Mouse (Mus musculus): ENCODE measurements around the gene Gp1bb. TPM values are rescaled to one million over a fixed set of nuclear protein-coding genes. Genes with fewer than 3 reads are reported as not detected.

The Gp1bb gene
- total RNA-seq (2021), result 1 to 10 TPM; 4.9 to 5.4 TPM
- long read RNA-seq, transcript Gp1bb-201 (1 exons, 2,085 nt), result major isoform, 35 of 36 reads
- long read RNA-seq, partial matches to known transcripts, result 0 of 36 reads
- long read RNA-seq, other reads (novel, unspliced or antisense), result 0 of 36 reads

- DNase-seq (ENCODE audit: low spot score in 2 of 2), result peak; percentile 16 to 38
These were observed at the start of gene Gp1bb for GRCm38 (mm10) chr16:18622019-18622418. TSS of gene Gp1bb (minus strand) at chr16:18622403.

- no peak for DNase-seq (ENCODE audit: low spot score in 2 of 2)
These were observed 47.7 kb upstream of the Gp1bb start for GRCm38 (mm10) chr16:18669914-18670313.

- no peak for DNase-seq (ENCODE audit: low spot score in 2 of 2)
These were observed 36.4 kb upstream of the Gp1bb start for GRCm38 (mm10) chr16:18658597-18658996.

GRCm38 (mm10) chr16:18655372-18656098 is 33.3 kb upstream of the Gp1bb start:
- DNase-seq (ENCODE audit: low spot score in 2 of 2), result no peak

- DNase-seq (ENCODE audit: low spot score in 2 of 2), result no peak
These were observed 31.3 kb upstream of the Gp1bb start for GRCm38 (mm10) chr16:18653290-18654160.

- no peak for DNase-seq (ENCODE audit: low spot score in 2 of 2)
These were observed 26.9 kb upstream of the Gp1bb start for GRCm38 (mm10) chr16:18649126-18649525.

GRCm38 (mm10) chr16:18645329-18645728 is 23.1 kb upstream of the Gp1bb start:
- no peak for DNase-seq (ENCODE audit: low spot score in 2 of 2)

- no peak for DNase-seq (ENCODE audit: low spot score in 2 of 2)
These were observed 22.3 kb upstream of the Gp1bb start for GRCm38 (mm10) chr16:18644485-18644884.

- DNase-seq (ENCODE audit: low spot score in 2 of 2), result no peak
These were observed 21.3 kb upstream of the Gp1bb start for GRCm38 (mm10) chr16:18643406-18643998.

- DNase-seq (ENCODE audit: low spot score in 2 of 2), result no peak
These were observed 20.7 kb upstream of the Gp1bb start for GRCm38 (mm10) chr16:18642897-18643296.

- no peak for DNase-seq (ENCODE audit: low spot score in 2 of 2)
These were observed 20.1 kb upstream of the Gp1bb start for GRCm38 (mm10) chr16:18642291-18642690.

- DNase-seq (ENCODE audit: low spot score in 2 of 2), result no peak
These were observed 17.3 kb upstream of the Gp1bb start for GRCm38 (mm10) chr16:18639382-18639929.

- DNase-seq (ENCODE audit: low spot score in 2 of 2), result no peak
These were observed 16.2 kb upstream of the Gp1bb start for GRCm38 (mm10) chr16:18638396-18638795.

GRCm38 (mm10) chr16:18636804-18637203 is 14.6 kb upstream of the Gp1bb start:
- DNase-seq (ENCODE audit: low spot score in 2 of 2), result no peak

- no peak for DNase-seq (ENCODE audit: low spot score in 2 of 2)
These were observed 14.2 kb upstream of the Gp1bb start for GRCm38 (mm10) chr16:18636401-18636800.

GRCm38 (mm10) chr16:18633333-18633732 is 11.1 kb upstream of the Gp1bb start:
- DNase-seq (ENCODE audit: low spot score in 2 of 2), result peak in 1 of 2 experiments; percentile 21

GRCm38 (mm10) chr16:18632816-18633215 is 10.6 kb upstream of the Gp1bb start:
- DNase-seq (ENCODE audit: low spot score in 2 of 2), result peak in 1 of 2 experiments; percentile 17

GRCm38 (mm10) chr16:18632059-18632458 is 9.9 kb upstream of the Gp1bb start:
- DNase-seq (ENCODE audit: low spot score in 2 of 2), result peak; percentile 54 to 63

GRCm38 (mm10) chr16:18631141-18631540 is 8.9 kb upstream of the Gp1bb start:
- DNase-seq (ENCODE audit: low spot score in 2 of 2), result no peak

- no peak for DNase-seq (ENCODE audit: low spot score in 2 of 2)
These were observed 8.1 kb upstream of the Gp1bb start for GRCm38 (mm10) chr16:18630291-18630690.
